Mouse (Mus musculus): ENCODE measurements around the gene Hsp90ab1.

Hsp90ab1 gene

GRCm38 (mm10) chr17:45543115-45543514, 30.0 kb downstream of the Hsp90ab1 start:
- no peak for DNase-seq (ENCODE audit: low spot score)

DNA sequence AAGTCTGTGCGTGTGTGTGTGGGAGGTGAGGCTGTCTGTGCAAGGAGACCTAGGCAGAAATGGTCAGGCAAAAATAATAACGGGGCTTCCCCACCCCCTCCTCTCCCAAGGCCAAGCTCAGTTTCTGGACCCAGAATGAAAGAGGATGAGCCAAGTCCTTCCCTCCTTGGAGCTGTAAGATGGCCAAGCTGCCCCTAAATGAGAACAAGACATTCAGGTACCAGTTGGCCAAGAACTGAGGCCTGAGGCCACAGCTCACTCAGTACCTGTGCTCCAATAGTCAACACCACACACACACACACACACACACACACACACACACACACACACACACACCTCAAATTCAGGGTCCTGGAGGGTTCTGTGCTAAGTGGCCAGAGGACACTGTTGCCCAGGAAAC, 30.4 kb downstream of the Hsp90ab1 start:
- no peak for DNase-seq (ENCODE audit: low spot score)

DNA sequence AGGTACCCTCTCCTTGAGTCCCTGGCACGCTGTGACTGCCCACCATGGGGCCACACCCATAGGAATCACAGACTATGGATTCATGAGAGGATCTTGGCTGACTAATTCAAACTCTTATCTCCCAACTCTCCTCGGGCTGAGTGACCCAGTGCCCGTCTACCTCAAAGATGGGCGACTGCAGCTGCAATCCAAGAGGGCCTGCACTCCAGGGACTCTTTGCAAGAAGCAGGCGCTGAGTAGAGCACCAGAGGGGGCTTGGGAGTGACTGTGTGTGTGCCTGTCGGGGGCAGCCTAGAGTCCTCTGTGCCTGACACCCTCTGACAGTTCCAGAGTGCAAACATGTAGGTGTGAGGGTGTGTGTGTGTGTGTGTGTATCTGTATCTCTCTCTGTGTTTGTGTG, 30.9 kb downstream of the Hsp90ab1 start:
- DNase-seq (ENCODE audit: low spot score), result no peak

DNA sequence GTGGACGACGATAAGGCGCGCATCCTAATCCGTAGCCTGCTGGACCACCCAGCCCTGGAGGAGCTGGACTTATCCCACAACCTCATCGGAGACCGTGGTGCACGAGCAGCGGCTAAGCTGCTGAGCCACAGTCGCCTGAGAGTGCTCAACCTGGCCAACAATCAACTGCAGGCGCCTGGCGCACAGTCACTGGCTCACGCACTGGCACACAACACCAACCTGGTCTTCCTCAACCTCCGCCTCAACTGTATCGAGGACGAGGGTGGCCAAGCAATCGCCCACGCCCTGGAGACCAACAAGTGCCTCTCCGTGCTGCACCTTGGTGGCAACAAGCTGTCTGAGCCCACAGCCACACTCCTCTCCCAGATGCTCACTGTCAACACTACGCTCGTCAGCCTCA, 33.4 kb downstream of the Hsp90ab1 start:
- DNase-seq (ENCODE audit: low spot score), result no peak

- no peak for DNase-seq (ENCODE audit: low spot score)
These were observed 34.7 kb downstream of the Hsp90ab1 start for GRCm38 (mm10) chr17:45538394-45538793.

DNA sequence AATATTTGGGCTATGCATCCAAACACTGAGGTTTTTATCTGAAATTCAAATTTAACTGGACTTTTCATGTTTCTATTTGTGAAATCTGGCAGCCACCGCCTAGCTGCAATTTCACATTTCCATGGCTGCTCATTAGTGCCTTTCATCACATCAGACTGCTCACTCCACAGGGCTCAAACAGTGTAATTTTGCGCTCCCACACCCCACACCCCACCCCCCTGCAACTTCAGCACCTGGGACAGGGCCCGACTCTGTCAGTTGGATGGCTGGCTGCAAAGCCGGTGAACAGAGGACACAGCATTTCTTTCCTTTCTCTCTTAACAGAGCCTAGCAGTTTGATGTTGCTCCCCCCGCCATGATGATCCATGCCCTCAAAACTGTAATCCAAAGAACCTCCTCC, 36.8 kb downstream of the Hsp90ab1 start:
- DNase-seq (ENCODE audit: low spot score), result peak; percentile 35

- no peak for DNase-seq (ENCODE audit: low spot score)
These were observed 40.2 kb downstream of the Hsp90ab1 start for GRCm38 (mm10) chr17:45532896-45533295.

DNA sequence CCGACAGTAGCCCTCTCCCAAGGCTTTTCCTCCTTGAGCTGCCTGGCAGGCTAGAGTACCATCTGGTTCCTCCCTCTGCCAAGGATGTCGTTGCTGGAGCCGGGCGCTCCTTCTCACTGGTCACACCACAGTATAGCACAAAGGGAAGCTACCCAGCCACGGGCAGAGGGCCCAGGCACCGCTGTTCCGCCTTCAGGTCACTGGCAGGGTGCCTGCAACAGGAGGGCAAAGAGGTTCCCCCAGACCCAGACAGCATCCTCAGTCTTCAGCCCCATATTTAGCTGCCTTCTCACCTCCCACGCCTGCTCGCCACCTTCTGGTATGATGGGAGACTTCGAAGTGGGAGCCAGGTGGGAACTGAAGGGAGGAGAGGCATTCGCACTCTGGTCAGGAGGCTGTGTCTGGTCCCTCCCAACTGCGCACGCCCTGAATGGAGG, 42.7 kb downstream of the Hsp90ab1 start:
- DNase-seq (ENCODE audit: low spot score), result no peak

GRCm38 (mm10) chr17:45526571-45526970, 46.5 kb downstream of the Hsp90ab1 start:
- no peak for DNase-seq (ENCODE audit: low spot score)

- no peak for DNase-seq (ENCODE audit: low spot score)
These were observed 48.1 kb downstream of the Hsp90ab1 start for GRCm38 (mm10) chr17:45524961-45525360.

DNA sequence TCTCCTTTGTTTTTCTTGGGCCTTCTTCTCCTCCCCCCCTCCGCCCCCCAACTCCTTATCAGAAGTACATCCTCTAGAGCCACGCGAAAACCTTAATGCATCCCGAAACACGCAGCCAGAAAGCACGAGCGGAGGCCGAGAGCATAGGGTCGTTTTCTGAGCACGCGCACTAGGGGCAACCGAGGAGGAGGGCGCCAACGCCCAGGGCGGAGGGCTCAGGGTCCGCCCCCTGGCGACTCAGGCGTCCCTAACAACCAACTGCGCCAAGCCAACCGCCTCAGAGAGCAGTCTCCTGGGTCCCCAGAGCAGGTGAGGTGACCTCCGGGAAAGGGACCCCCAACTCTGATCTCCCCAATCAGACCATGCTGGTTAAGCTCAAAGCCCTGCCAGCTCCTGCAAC, 49.8 kb downstream of the Hsp90ab1 start, which contains the start of gene Tcte1:
Tcte1 (plus strand) TSS at position 172 of the 400 bp plus-strand sequence.
- no peak for DNase-seq (ENCODE audit: low spot score)

DNA sequence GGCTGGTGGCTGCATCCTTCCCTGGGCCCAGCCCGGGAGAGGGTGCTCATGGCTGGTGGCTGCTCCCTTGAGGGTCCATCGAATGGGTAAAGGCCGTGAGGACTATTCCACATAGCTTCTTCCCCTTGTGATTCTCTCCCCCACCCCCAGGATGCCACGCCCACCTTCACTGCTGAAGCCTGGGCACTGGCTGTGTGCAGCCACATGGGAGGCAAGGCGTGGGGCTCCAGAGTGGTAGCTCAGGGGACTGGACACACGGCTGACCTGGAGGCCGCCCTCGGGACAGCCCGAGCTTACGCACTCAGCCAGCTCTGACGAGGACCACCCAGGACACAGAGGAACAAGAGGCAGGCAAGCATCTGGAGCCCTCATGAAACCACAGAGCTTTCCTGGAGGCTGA, 52.9 kb downstream of the Hsp90ab1 start:
- no peak for DNase-seq (ENCODE audit: low spot score)

DNA sequence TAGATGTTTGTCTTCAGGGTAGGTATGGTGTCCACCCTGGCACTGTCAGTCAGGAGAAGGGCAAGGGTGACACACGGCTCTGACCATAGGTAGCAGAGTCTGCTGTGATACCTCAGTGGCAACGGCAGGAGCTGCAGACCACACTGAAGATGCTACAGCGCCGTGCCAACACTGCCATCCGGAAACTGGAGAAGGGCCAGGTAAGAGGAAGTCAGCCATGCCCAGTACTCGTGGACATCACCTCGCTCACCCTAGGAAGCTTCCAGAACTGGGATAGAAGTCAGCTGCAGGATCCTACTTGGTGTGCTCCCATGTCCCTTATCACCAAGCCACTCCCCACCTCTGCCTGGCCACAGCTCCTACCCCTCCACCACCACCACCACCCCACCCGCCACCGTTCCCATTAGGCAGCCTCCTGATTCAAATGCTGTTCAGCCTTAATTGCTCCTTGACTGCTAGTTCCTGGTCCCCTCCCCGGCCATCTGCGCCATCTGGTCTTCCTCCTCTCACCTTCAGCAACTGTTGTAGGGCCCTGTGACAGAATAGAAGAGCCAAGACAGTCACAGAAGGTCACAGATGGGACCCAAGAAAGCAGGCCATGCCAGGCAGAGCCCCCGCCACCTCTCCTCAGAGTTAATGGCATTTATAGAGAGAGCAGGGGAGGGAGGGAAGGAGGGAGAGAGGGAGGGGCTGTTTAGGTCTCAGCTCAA, 54.1 kb downstream of the Hsp90ab1 start:
- no peak for DNase-seq (ENCODE audit: low spot score)
